In genomic region chr12:70778724-70779123, GRCm38 (mm10) we compare ENCODE assay signal across 25 mouse cellular contexts. TPM values are rescaled to one million over a fixed set of nuclear protein-coding genes. Genes with fewer than 3 reads are reported as not detected.
DNase-seq lines count a peak whose midpoint lies in the region; ATAC-seq lines count a peak whose summit lies in the region.
"Had no signal": no experiment of that assay in that cellular context is flagged by ENCODE, and none has a peak within 500 bp of the region (broad histone marks: within the 10 kb centered on the region; RNA-seq: fewer than 3 reads in every experiment).

No protein-coding gene starts in this region.

- no peaks in the 10 kb centered on the region for H3K27me3 ChIP-seq in midbrain, embryonic 14.5 days (ENCODE audit: control insufficient read depth, insufficient read depth, low read length)
- H3K27me3 ChIP-seq: CH12.LX; embryonic facial prominence, embryonic 15.5 days; forebrain, embryonic 15.5 days; limb, embryonic 13.5 days had no signal

- peak; percentile 77 to 86 for DNase-seq in adrenal gland, adult (ENCODE audit: inconsistent age in 2 of 2, low spot score in 1 of 2)
- DNase-seq in adrenal gland, postnatal 4 days (ENCODE audit: low spot score in 2 of 2): no peak
- DNase-seq in right cerebral cortex, adult 2 months (ENCODE audit: low spot score in 2 of 2): peak; percentile 48 to 56
- no peak for DNase-seq in right cerebral cortex, postnatal 14 days
- peak; percentile 35 for DNase-seq in adrenal gland, postnatal 25 days
- DNase-seq in adipocyte (ENCODE audit: low spot score): no peak
- DNase-seq in midbrain, embryonic 14.5 days: no peak
- no peak for DNase-seq in kidney, postnatal 36 days
- DNase-seq: cerebellum, adult 9-10 months; gastrocnemius, postnatal 25 days; heart, postnatal 4 days; kidney, adult 9 months; kidney, postnatal 14 days; lung, adult 18-20 months; lung, postnatal 10 days had no signal

- peaks cover 10% of the 10 kb centered on the region for H3K4me1 ChIP-seq in midbrain, embryonic 14.5 days (ENCODE audit: control insufficient read depth, insufficient read depth, low read length)
- H3K4me1 ChIP-seq: liver, embryonic 12.5 days had no signal

- WGBS in midbrain, embryonic 14.5 days: 57% methylated on average over 3 of the region's 3 CpGs

- no peak overlapping the region for H3K4me3 ChIP-seq in midbrain, embryonic 14.5 days (replicated peaks; ENCODE audit: low read depth, low read length)
- H3K4me3 ChIP-seq: embryonic facial prominence, embryonic 15.5 days; forebrain, embryonic 15.5 days; layer of hippocampus, adult 2 months; limb, embryonic 13.5 days; liver, embryonic 12.5 days had no signal

- no peak overlapping the region for H3K9ac ChIP-seq in midbrain, embryonic 14.5 days (replicated peaks; ENCODE audit: low read length)
- H3K9ac ChIP-seq: embryonic facial prominence, embryonic 15.5 days; forebrain, embryonic 15.5 days; hindbrain, embryonic 14.5 days; limb, embryonic 13.5 days; liver, embryonic 12.5 days had no signal

- no peak overlapping the region for H3K4me2 ChIP-seq in midbrain, embryonic 14.5 days (ENCODE audit: low read length)
- H3K4me2 ChIP-seq: embryonic facial prominence, embryonic 15.5 days; forebrain, embryonic 15.5 days; hindbrain, embryonic 14.5 days; limb, embryonic 13.5 days; liver, embryonic 12.5 days; midbrain, embryonic 11.5 days had no signal

- no peak overlapping the region for H3K27ac ChIP-seq in midbrain, embryonic 14.5 days (replicated peaks; ENCODE audit: low read depth, low read length)
- H3K27ac ChIP-seq: embryonic facial prominence, embryonic 15.5 days; forebrain, embryonic 15.5 days; hindbrain, embryonic 14.5 days; layer of hippocampus, adult 2 months; limb, embryonic 13.5 days; liver, embryonic 12.5 days had no signal

- no peak for ATAC-seq in midbrain, embryonic 14.5 days (ENCODE audit: low FRiP score, low TSS enrichment)
- ATAC-seq: forebrain, embryonic 15.5 days; inflammation-experienced regulatory T-cells, adult 6 months; liver, embryonic 12.5 days had no signal

- H3K36me3 ChIP-seq in midbrain, embryonic 14.5 days (ENCODE audit: control insufficient read depth, insufficient read depth, low read length): no peaks in the 10 kb centered on the region
- H3K36me3 ChIP-seq: embryonic facial prominence, embryonic 15.5 days; forebrain, embryonic 15.5 days; G1E; limb, embryonic 13.5 days; liver, embryonic 12.5 days had no signal

- H3K9me3 ChIP-seq in midbrain, embryonic 14.5 days (ENCODE audit: control insufficient read depth, low read length): no peaks in the 10 kb centered on the region
- H3K9me3 ChIP-seq: embryonic facial prominence, embryonic 15.5 days; forebrain, embryonic 15.5 days; G1E; limb, embryonic 13.5 days; liver, embryonic 12.5 days had no signal

RNA-seq across cellular contexts. Expression of gene Frmd6, which starts 46.6 kb away (rescaled TPM):
- total RNA-seq in adrenal gland, postnatal 4 days (2021): 10 to 100 TPM; 39.2 to 39.3 TPM
- 46.7 and 48.9 TPM in 2 replicates for total RNA-seq in adrenal gland, postnatal 25 days (2021)
- 5.9 and 11.0 TPM in 2 replicates for polyA plus RNA-seq in midbrain, embryonic 14.5 days (2014; fragmentation: Nextera tagmentation; extraction: Ambion mirVana)

Comparison
In these comparisons a context has a peak if more than half of its experiments do, and no peak if none do; other contexts are left out.
1. DNase-seq: peak in adrenal gland, adult (2 of 2), right cerebral cortex, adult 2 months (2 of 2) and adrenal gland, postnatal 25 days (single experiment); none in adrenal gland, postnatal 4 days (0 of 2), right cerebral cortex, postnatal 14 days (single experiment), adipocyte (single experiment), midbrain, embryonic 14.5 days (single experiment) and kidney, postnatal 36 days (0 of 2).